Mouse (Mus musculus): ENCODE measurements at regions not wholly inside any gene's neighbourhood (a gene's known extent, or its start where the extent isn't known, plus 50 kb on each side); places are given as distances from the start of the nearest gene placed in this dataset.

GRCm38 (mm10) chr1:194241111-194241510 lies 376.9 kb upstream of the Plxna2 start:
- H3K9me3 ChIP-seq (replicated peaks) = no peaks in the 10 kb centered on the region
- no peaks in the 10 kb centered on the region for H3K4me1 ChIP-seq (replicated peaks)
- H3K9ac ChIP-seq = no peak overlapping the region
- no peak for ATAC-seq (replicated peaks; ENCODE audit: insufficient number of reproducible peaks, insufficient read depth, low FRiP score, low read depth)
- no peak overlapping the region for H3K27ac ChIP-seq
- no peak overlapping the region for H3K4me2 ChIP-seq
- no peaks in the 10 kb centered on the region for H3K27me3 ChIP-seq
- H3K4me3 ChIP-seq = no peak overlapping the region
- no peaks in the 10 kb centered on the region for H3K36me3 ChIP-seq

- no peaks in the 10 kb centered on the region for H3K27me3 ChIP-seq
- no peak overlapping the region for H3K9ac ChIP-seq
- H3K27ac ChIP-seq = peak overlapping the region; percentile 27; the same call in 1 of the 2 replicates
- H3K9me3 ChIP-seq (replicated peaks) = no peaks in the 10 kb centered on the region
- H3K4me1 ChIP-seq (replicated peaks) = peaks cover 9% of the 10 kb centered on the region
- ATAC-seq (replicated peaks; ENCODE audit: insufficient number of reproducible peaks, insufficient read depth, low FRiP score, low read depth) = peak; percentile 81
- 34% methylated on average over 4 of the region's 4 CpGs for WGBS
- H3K36me3 ChIP-seq = no peaks in the 10 kb centered on the region
- no peak overlapping the region for H3K4me3 ChIP-seq
- no peak overlapping the region for H3K4me2 ChIP-seq
Measured at GRCm38 (mm10) chr1:194231206-194231605, 386.8 kb upstream of the Plxna2 start.

DNA sequence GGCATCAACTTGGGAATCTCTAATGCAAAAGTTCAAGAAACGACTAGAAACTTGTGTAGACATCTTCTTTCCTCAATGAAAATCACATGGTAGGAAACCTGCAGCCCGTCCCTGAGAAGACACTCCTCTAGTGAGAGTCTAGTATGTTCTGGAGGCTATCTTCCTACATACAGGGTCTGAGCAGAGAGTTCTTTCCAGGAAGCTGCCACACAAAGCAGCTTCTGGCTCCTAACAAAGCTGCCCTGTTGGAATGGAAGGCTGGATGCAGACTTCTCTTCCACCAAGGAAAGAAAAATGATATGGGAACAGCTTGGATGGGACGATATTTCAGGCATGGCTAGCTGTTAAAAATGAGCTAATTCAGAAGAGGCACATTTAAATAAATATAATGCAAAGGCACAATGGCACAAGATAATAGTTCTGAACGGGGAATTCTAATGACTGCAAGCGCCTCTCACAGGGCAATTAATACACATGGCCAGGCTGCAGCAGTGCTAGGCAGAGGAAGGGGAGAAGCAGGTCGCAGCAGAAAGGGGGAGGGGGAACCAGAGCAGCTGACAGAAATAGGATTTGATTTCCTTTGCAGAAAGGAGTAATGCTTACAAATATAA lies 391.4 kb upstream of the Plxna2 start:
- Histone ChIP-seq H3K27ac (no peak overlapping the region), H3K4me3 (no peak overlapping the region), H3K4me2 (no peak overlapping the region), H3K36me3 (no peaks in the 10 kb centered on the region), H3K4me1 (replicated peaks) (peaks cover 7% of the 10 kb centered on the region), H3K9ac (no peak overlapping the region), H3K27me3 (0 out of 2 replicates have a peak, but pooled peaks cover 3% of the 10 kb centered on the region), H3K9me3 (replicated peaks) (no peaks in the 10 kb centered on the region)
- ATAC-seq (replicated peaks; ENCODE audit: insufficient number of reproducible peaks, insufficient read depth, low FRiP score, low read depth) = no peak
- 33% methylated on average over 6 of the region's 6 CpGs for WGBS

- H3K9ac ChIP-seq = no peak overlapping the region
- WGBS = 23% methylated on average over 1 of the region's 1 CpGs
- H3K4me3 ChIP-seq = no peak overlapping the region
- H3K9me3 ChIP-seq (replicated peaks) = no peaks in the 10 kb centered on the region
- no peak for ATAC-seq (replicated peaks; ENCODE audit: insufficient number of reproducible peaks, insufficient read depth, low FRiP score, low read depth)
- H3K27ac ChIP-seq = no peak overlapping the region
- H3K27me3 ChIP-seq = 0 out of 2 replicates have a peak, but pooled peaks cover 3% of the 10 kb centered on the region
- H3K4me2 ChIP-seq = no peak overlapping the region
- H3K36me3 ChIP-seq = no peaks in the 10 kb centered on the region
- no peaks in the 10 kb centered on the region for H3K4me1 ChIP-seq (replicated peaks)
Measured at GRCm38 (mm10) chr1:194225786-194226185, 392.2 kb upstream of the Plxna2 start.

DNA sequence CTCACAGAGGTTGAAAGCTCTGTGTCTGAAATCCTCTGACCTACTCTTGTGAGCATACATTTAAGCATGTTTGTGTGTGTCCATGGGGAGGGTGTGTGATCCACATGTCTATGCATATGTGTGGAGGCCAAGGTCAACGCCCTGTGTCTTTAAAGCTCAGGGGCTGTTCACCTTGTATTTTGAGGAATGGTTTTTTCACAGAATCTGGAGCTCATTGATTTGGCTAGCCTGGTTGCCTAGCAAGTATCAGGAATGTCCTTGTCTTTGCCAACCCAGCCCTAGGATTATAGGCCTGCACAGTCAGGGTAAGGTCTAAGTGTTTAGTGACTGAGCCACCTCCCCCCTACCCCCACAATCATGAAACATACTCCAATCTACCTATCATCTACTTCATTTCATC lies 394.0 kb upstream of the Plxna2 start:
- Histone ChIP-seq H3K27ac (no peak overlapping the region), H3K4me1 (replicated peaks) (no peaks in the 10 kb centered on the region), H3K9me3 (replicated peaks) (no peaks in the 10 kb centered on the region), H3K27me3 (0 out of 2 replicates have a peak, but pooled peaks cover 3% of the 10 kb centered on the region), H3K4me3 (no peak overlapping the region), H3K36me3 (no peaks in the 10 kb centered on the region), H3K9ac (no peak overlapping the region), H3K4me2 (no peak overlapping the region)
- 82% methylated on average over 1 of the region's 1 CpGs for WGBS
- no peak for ATAC-seq (replicated peaks; ENCODE audit: insufficient number of reproducible peaks, insufficient read depth, low FRiP score, low read depth)

DNA sequence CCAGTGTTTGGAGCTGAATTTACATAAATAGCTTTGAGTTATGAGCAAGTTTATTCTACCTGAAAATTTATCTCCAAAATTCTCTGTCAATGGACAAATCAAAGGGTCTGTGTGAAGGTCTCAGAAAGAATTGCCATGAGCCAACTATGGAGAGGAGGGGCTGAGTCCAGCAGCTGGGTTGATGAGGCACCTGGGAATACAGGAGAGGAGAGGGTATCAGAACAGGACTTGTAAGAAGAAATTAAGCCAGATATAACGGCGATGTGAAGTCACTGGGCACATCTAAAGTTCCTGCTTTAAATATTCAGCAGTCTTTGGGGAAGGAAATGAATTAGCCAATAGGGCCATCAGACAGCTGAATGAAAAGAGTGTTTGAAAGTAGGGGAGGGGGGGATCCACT lies 394.4 kb upstream of the Plxna2 start:
- ATAC-seq (replicated peaks; ENCODE audit: insufficient number of reproducible peaks, insufficient read depth, low FRiP score, low read depth) = no peak
- Histone ChIP-seq H3K9ac (no peak overlapping the region), H3K9me3 (replicated peaks) (no peaks in the 10 kb centered on the region), H3K36me3 (no peaks in the 10 kb centered on the region), H3K4me2 (no peak overlapping the region), H3K4me3 (no peak overlapping the region), H3K27ac (no peak overlapping the region), H3K4me1 (replicated peaks) (no peaks in the 10 kb centered on the region), H3K27me3 (0 out of 2 replicates have a peak, but pooled peaks cover 3% of the 10 kb centered on the region)
- 42% methylated on average over 2 of the region's 2 CpGs for WGBS

GRCm38 (mm10) chr1:194223015-194223414 lies 395.0 kb upstream of the Plxna2 start:
- Histone ChIP-seq H3K27me3 (0 out of 2 replicates have a peak, but pooled peaks cover 3% of the 10 kb centered on the region), H3K9me3 (replicated peaks) (no peaks in the 10 kb centered on the region), H3K27ac (no peak overlapping the region), H3K4me3 (no peak overlapping the region), H3K4me2 (no peak overlapping the region), H3K4me1 (replicated peaks) (no peaks in the 10 kb centered on the region), H3K9ac (no peak overlapping the region), H3K36me3 (no peaks in the 10 kb centered on the region)
- ATAC-seq (replicated peaks; ENCODE audit: insufficient number of reproducible peaks, insufficient read depth, low FRiP score, low read depth) = peak; percentile 60; the same call in 1 of the 2 replicates
- 2% methylated on average over 9 of the region's 9 CpGs for WGBS

GRCm38 (mm10) chr1:194208034-194209000 lies 409.7 kb upstream of the Plxna2 start:
- Histone ChIP-seq H3K27me3 (no peaks in the 10 kb centered on the region), H3K4me3 (no peak overlapping the region), H3K9me3 (replicated peaks) (no peaks in the 10 kb centered on the region), H3K9ac (no peak overlapping the region), H3K4me1 (replicated peaks) (no peaks in the 10 kb centered on the region), H3K27ac (no peak overlapping the region), H3K4me2 (no peak overlapping the region), H3K36me3 (no peaks in the 10 kb centered on the region)
- WGBS = 56% methylated on average over 14 of the region's 14 CpGs
- no peak for ATAC-seq (replicated peaks; ENCODE audit: insufficient number of reproducible peaks, insufficient read depth, low FRiP score, low read depth)

DNA sequence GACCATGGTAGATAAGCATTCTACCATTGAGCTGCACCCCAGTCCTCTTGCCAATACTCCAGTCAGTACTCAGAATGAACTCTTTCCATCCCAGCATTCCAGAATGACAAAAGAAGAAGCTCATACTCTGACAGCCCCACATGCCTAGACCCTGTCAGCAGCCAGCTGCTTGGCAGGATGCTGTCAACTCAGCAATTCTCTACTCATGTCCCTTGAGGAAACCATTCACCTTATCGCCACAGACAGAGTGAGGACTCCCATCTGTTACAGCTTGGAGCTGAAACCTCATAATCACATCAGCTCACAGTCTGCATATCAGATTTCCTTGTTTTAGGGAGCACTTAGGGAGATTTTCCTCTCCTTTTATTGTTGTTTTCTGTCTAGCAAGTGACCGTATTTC lies 420.5 kb upstream of the Plxna2 start:
- Histone ChIP-seq H3K4me1 (replicated peaks) (no peaks in the 10 kb centered on the region), H3K9me3 (replicated peaks) (no peaks in the 10 kb centered on the region), H3K9ac (no peak overlapping the region), H3K27ac (no peak overlapping the region), H3K4me3 (no peak overlapping the region), H3K27me3 (no peaks in the 10 kb centered on the region), H3K36me3 (no peaks in the 10 kb centered on the region), H3K4me2 (no peak overlapping the region)
- WGBS = 36% methylated on average over 2 of the region's 2 CpGs
- ATAC-seq (replicated peaks; ENCODE audit: insufficient number of reproducible peaks, insufficient read depth, low FRiP score, low read depth) = no peak

GRCm38 (mm10) chr1:194182293-194182692 lies 435.7 kb upstream of the Plxna2 start:
- H3K9me3 ChIP-seq (replicated peaks) = no peaks in the 10 kb centered on the region
- no peaks in the 10 kb centered on the region for H3K36me3 ChIP-seq
- H3K9ac ChIP-seq = no peak overlapping the region
- H3K27me3 ChIP-seq = no peaks in the 10 kb centered on the region
- H3K4me1 ChIP-seq (replicated peaks) = no peaks in the 10 kb centered on the region
- no peak overlapping the region for H3K4me2 ChIP-seq
- no peak overlapping the region for H3K4me3 ChIP-seq
- ATAC-seq (replicated peaks; ENCODE audit: insufficient number of reproducible peaks, insufficient read depth, low FRiP score, low read depth) = no peak
- 61% methylated on average over 2 of the region's 2 CpGs for WGBS
- no peak overlapping the region for H3K27ac ChIP-seq

DNA sequence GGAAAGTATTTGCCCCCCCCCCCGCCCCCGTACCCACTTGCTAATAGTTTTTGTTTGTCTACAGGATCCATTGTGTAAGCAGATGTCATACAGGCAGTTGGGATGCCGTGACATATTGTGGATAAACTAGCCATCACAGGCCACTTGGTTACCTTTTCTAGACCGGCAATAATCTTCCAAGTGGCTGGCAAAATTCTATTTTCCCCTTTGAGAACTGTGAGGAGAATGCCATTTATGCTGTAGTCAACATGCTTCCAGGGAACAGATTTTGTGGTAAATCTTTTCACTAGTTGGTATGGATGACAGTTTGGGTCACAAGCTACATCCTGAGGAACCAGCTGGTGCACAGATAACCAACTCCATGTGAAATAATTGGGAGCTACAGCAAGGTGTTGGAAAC lies 456.5 kb upstream of the Plxna2 start:
- WGBS = 78% methylated on average over 4 of the region's 4 CpGs

More for the DNA sequence above, 456.5 kb upstream of the Plxna2 start:
- Histone ChIP-seq H3K9me3 (replicated peaks) (no peaks in the 10 kb centered on the region), H3K27me3 (no peaks in the 10 kb centered on the region), H3K4me3 (no peak overlapping the region), H3K27ac (no peak overlapping the region), H3K36me3 (no peaks in the 10 kb centered on the region), H3K9ac (no peak overlapping the region), H3K4me2 (no peak overlapping the region), H3K4me1 (replicated peaks) (no peaks in the 10 kb centered on the region)
- ATAC-seq (replicated peaks; ENCODE audit: insufficient number of reproducible peaks, insufficient read depth, low FRiP score, low read depth) = no peak
